Mouse (Mus musculus) stomach, postnatal 0 days (tissue): ENCODE data around the gene Actn3. TPM values are rescaled to one million over a fixed set of nuclear protein-coding genes. Genes with fewer than 3 reads are reported as not detected.

Source experiments
- ATAC-seq: fragments of 200-750 bp; cut with Nextera tagmentation; 2 replicates; pipeline ENCODE4 v1.8.0; 2017; ENCODE audit not compliant: low FRiP score, low TSS enrichment
- DNase-seq: peaks from one replicate; pipeline ENCODE4 v3.0.0-alpha.2; 2016; ENCODE audit warnings: low spot score
- H3K27ac ChIP-seq: fragments of 300-500 bp; sonication (generic); replicated peaks from 2 replicates; pipeline ENCODE4 v1.5.1; 2014; ENCODE audit warnings: mild to moderate bottlenecking, control low read depth
- H3K27me3 ChIP-seq: fragments of 300-500 bp; sonication (generic); 2 replicates; pipeline ENCODE4 v1.6.1; 2014; ENCODE audit warnings: low read length; ENCODE audit not compliant: control insufficient read depth, insufficient read depth
- H3K36me3 ChIP-seq: fragments of 300-500 bp; sonication (generic); 2 replicates; pipeline ENCODE4 v1.6.1; 2014; ENCODE audit warnings: low read length, mixed read lengths; ENCODE audit not compliant: control insufficient read depth, insufficient read depth
- H3K4me1 ChIP-seq: fragments of 300-500 bp; sonication (generic); replicated peaks from 2 replicates; pipeline ENCODE4 v1.6.1; 2014; ENCODE audit warnings: antibody characterized with exemption; ENCODE audit not compliant: control insufficient read depth, insufficient read depth
- H3K4me2 ChIP-seq: fragments of 300-500 bp; sonication (generic); replicated peaks from 2 replicates; pipeline ENCODE4 v1.6.1; 2014; ENCODE audit warnings: low read depth, mild to moderate bottlenecking, control low read depth, moderate library complexity
- H3K4me3 ChIP-seq: fragments of 300-500 bp; sonication (generic); 2 replicates; pipeline ENCODE4 v1.5.1; 2014; ENCODE audit warnings: low read depth, low read length, control low read depth
- H3K9ac ChIP-seq: fragments of 300-500 bp; sonication (generic); 2 replicates; pipeline ENCODE4 v1.6.1; 2014; ENCODE audit warnings: mild to moderate bottlenecking, low read length, control low read depth, mixed read lengths
- H3K9me3 ChIP-seq: fragments of 300-500 bp; sonication (generic); 2 replicates; pipeline ENCODE4 v1.6.1; 2016; ENCODE audit warnings: low read length; ENCODE audit not compliant: control insufficient read depth
- CTCF ChIP-seq: IDR thresholded peaks from 2 replicates; pipeline ENCODE4 v1.5.1; 2016; ENCODE audit warnings: antibody characterized with exemption, low read depth, mild to moderate bottlenecking, moderate library complexity
- EP300 ChIP-seq: optimal IDR thresholded peaks from 2 replicates; pipeline ENCODE3; 2016; ENCODE audit warnings: antibody characterized with exemption
- WGBS: fragments of 180-500 bp; shearing (Covaris S2); extraction: QIAGEN DNeasy Blood & Tissue Kit; methylation state at CpG from one replicate; pipeline ENCODE4 v1.1.7; 2014; 5-methylcytosine and 5-hydroxymethylcytosine counted together
- polyA plus RNA-seq: library from polyadenylated mRNA; unstranded; fragments of >200 nt; fragmentation: Nextera tagmentation; extraction: Ambion mirVana; gene quantifications from 2 replicates; pipeline ENCODE4 v1.2.1, GENCODE M21; 2015

The Actn3 gene
- polyA plus RNA-seq, 1 experiment from 2014 or later, result 1.3 TPM

DNA sequence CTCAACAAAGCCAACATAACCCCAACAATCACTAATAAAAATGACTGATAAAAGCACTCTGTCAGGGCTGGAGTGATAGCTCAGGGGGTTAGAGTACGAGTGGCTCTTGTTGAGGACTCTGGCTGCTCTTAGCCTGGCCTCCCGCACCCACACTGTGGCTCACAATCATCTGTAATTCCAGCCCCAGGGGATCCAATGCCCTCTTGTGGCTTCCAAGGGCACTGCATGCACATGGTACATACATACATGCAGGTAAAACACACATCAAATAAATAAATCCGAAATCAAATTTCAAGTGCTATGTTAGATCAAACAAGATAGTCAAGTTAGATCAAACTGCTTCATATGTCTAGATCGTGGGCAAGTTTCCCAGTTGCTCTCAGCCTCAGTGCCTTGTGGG, 30.4 kb upstream of the Actn3 start:
- Histone ChIP-seq H3K4me3 (no peak overlapping the region), H3K27ac (no peak overlapping the region), H3K4me1 (0 out of 2 replicates have a peak, but pooled peaks cover 2% of the 10 kb centered on the region), H3K27me3 (no peaks in the 10 kb centered on the region), H3K4me2 (no peak overlapping the region), H3K9me3 (no peaks in the 10 kb centered on the region), H3K36me3 (peaks cover 21% of the 10 kb centered on the region), H3K9ac (no peak overlapping the region)
- DNase-seq (peak; percentile 38), ATAC-seq (no peak)
- WGBS, result 78% methylated on average over 4 of the region's 4 CpGs
- TF ChIP-seq CTCF (peak; percentile 77), EP300 (no peak)

DNA sequence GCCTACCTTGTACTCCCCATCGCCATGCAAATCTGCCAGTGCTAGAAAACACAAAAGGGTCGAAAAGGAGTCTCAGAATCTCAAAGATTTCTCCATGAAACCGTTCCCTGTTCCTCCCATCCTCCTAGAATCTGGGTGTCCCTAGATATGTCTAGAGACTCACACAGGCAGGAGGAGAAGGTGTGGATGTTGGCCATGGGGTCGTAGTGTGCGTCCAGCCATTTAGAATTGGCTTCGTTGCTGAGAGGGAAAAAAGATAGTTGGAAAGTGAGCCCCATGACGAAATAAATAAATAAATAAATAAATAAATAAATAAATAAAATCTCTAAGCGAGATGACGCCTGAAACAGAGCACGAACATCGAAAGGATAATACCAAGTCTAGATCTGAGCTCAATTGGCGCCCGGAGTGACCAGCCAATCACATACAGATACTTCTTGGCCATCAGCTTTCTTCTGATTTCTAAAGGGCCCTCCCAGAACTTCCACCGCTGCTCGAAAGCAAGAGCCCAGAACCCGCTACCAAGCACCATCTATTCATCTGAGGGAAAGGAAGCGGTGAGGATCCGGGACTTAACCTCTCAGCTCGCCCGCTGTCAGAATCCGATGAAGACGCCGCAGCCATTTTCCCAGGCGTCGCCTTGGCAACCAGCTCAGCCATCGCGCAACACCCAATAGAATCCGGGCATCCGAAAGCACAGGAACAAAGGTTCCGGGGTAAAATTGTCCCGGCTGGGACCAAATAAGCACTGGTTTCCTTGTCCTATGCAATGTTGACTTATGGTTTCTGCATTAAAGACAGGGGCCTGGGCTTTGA, 28.5 kb upstream of the Actn3 start, which contains the start of gene Bbs1:
Bbs1 (minus strand) TSS at position 650 of the 816 bp plus-strand sequence.
- ATAC-seq, result peak; percentile 64

DNA sequence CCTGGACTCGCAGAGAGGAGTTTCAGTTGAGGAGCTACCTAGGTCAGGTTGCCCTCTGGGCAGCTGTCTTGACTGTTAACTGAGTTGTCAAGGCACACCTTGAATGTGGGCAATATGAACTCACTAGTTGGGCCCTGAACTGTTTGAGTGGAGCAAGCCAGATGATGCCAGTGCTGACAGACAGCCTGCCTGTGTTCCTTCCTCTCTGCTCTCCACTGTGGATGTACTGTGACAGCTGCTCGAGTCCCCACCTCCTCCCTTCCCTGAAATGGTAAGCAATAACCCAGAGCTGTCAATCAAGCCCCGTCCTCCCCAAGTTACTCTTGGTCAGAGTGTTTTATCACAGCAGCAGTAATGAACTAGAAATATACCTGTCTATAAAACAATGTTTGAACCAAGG, 22.2 kb upstream of the Actn3 start:
- Histone ChIP-seq H3K9ac (no peak overlapping the region), H3K9me3 (no peaks in the 10 kb centered on the region)
- no peak for TF ChIP-seq EP300
- TF ChIP-seq CTCF, result no peak

More for the DNA sequence above, 28.5 kb upstream of the Actn3 start, which contains the start of gene Bbs1:
- Histone ChIP-seq H3K4me2 (peak within 1 kb of the TSS; percentile 79), H3K27ac (no peak within 1 kb of the TSS), H3K9me3 (no peaks in the 10 kb centered on the region), H3K9ac (peak within 1 kb of the TSS; percentile 67), H3K36me3 (peaks cover 17% of the 10 kb centered on the region), H3K4me1 (0 out of 2 replicates have a peak, but pooled peaks cover 2% of the 10 kb centered on the region), H3K27me3 (no peaks in the 10 kb centered on the region), H3K4me3 (peak within 1 kb of the TSS; percentile 66)
- peak; percentile 84 for DNase-seq
- TF ChIP-seq CTCF (no peak), EP300 (no peak)
- WGBS, result 6% methylated on average over 31 of the region's 31 CpGs

DNA sequence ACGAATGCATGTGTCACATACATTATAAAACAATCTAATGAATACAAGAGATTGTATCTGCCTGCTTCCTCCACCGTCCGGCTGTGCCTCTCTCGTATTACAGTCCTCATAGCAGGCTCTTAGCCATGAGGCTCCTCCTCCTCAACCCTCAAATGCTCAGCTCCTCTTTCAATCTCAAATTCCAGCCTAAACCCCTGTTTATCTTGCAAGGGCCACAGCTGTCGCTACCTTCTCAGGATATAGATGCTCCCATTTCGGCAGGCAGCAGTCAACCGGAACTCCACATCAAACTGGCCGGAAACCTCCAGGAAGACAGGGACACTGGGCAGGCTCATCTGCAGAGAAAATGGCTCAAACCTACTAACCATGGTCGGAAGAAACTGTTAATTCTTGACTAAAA, 21.3 kb upstream of the Actn3 start:
- no peak overlapping the region for H3K27ac ChIP-seq
- H3K4me3 ChIP-seq, result no peak overlapping the region
- H3K36me3 ChIP-seq, result no peaks in the 10 kb centered on the region
- TF ChIP-seq EP300 (no peak), CTCF (no peak)
- no peak for DNase-seq
- no peaks in the 10 kb centered on the region for H3K27me3 ChIP-seq
- H3K4me2 ChIP-seq, result no peak overlapping the region
- 64% methylated on average over 9 of the region's 9 CpGs for WGBS
- H3K9me3 ChIP-seq, result no peaks in the 10 kb centered on the region
- no peak for ATAC-seq
- no peaks in the 10 kb centered on the region for H3K4me1 ChIP-seq
- H3K9ac ChIP-seq, result no peak overlapping the region

More for the DNA sequence above, 22.2 kb upstream of the Actn3 start:
- Histone ChIP-seq H3K4me3 (no peak overlapping the region), H3K27me3 (no peaks in the 10 kb centered on the region), H3K4me1 (no peaks in the 10 kb centered on the region), H3K4me2 (no peak overlapping the region), H3K36me3 (no peaks in the 10 kb centered on the region), H3K27ac (no peak overlapping the region)
- WGBS, result 78% methylated on average over 3 of the region's 3 CpGs
- ATAC-seq (no peak), DNase-seq (no peak)

DNA sequence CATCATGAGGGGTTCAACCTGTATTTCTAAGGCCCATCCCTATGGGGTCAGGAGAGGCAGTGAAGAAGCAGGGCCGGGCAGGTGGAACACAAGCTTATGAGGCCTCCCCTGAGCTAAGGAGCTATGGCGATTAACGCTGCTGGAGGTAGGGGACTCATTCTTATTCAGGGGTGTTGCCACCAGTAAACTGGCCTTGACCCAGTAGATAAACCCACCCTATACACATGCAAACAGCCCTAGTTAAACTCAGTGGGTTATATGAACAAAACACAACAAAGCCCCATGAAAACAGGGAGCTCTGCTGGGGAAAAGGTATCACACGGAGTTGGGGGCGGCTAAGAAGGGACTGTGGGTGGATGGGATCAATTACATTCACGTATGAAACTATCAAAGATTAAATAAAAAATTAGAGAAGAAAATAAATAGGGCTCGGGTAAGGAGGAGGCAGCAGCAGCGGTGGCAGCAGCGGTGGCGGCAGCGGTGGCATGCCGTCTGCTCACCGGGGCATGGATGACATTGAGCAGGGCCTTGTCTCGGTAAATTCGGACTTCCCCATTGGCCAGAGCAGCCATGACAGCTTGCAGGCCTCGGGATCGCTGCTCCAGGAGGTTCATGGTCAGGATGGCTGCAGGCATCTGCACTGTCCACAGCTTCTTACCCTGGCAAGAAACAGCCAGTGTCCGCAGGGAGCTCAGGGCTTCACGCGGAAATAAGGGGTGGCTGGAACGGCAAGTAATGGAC, 19.2 kb upstream of the Actn3 start:
- no peaks in the 10 kb centered on the region for H3K4me1 ChIP-seq
- ATAC-seq (0 out of 2 replicates have a peak, but pooled peaks have one; percentile 38), DNase-seq (no peak)
- TF ChIP-seq CTCF (no peak), EP300 (no peak)
- no peaks in the 10 kb centered on the region for H3K27me3 ChIP-seq
- no peaks in the 10 kb centered on the region for H3K36me3 ChIP-seq
- H3K27ac ChIP-seq, result no peak overlapping the region
- H3K9me3 ChIP-seq, result no peaks in the 10 kb centered on the region
- no peak overlapping the region for H3K4me2 ChIP-seq
- H3K4me3 ChIP-seq, result no peak overlapping the region
- 64% methylated on average over 21 of the region's 21 CpGs for WGBS
- H3K9ac ChIP-seq, result no peak overlapping the region
